In genomic region chr11:35324397-35324796, GRCm38 (mm10) we compare ENCODE assay signal across 15 mouse cellular contexts.
"Had no signal": no experiment of that assay in that cellular context is flagged by ENCODE, and none has a peak within 500 bp of the region (broad histone marks: within the 10 kb centered on the region; RNA-seq: fewer than 3 reads in every experiment).

No protein-coding gene starts in this region.

- H3K9me3 ChIP-seq: liver, embryonic 13.5 days had no signal

- H3K4me3 ChIP-seq: liver, embryonic 13.5 days; neural tube, embryonic 13.5 days had no signal

- ATAC-seq: intestine, embryonic 16.5 days had no signal

- H3K9ac ChIP-seq: liver, embryonic 13.5 days; neural tube, embryonic 13.5 days had no signal

- DNase-seq: kidney, adult 18-20 months; kidney, adult 9 months; kidney, postnatal 14 days; kidney, postnatal 4 days; liver, embryonic 13.5 days; lung, adult 2 months; lung, postnatal 14 days; lung, postnatal 4 days; midbrain, embryonic 14.5 days; retina, postnatal 1 day; right cerebral cortex, postnatal 4 days had no signal

- H3K4me1 ChIP-seq: liver, embryonic 13.5 days had no signal

- H3K36me3 ChIP-seq: liver, embryonic 13.5 days; neural tube, embryonic 13.5 days had no signal

- H3K27me3 ChIP-seq: liver, embryonic 13.5 days had no signal

- H3K4me2 ChIP-seq: liver, embryonic 13.5 days; midbrain, embryonic 11.5 days; neural tube, embryonic 13.5 days had no signal

- H3K27ac ChIP-seq: liver, embryonic 13.5 days; neural tube, embryonic 13.5 days; stomach, postnatal 0 days had no signal
